Mouse (Mus musculus) hindbrain, embryonic 12.5 days (tissue): Measurements from ENCODE around the gene Tenm4. TPM values are rescaled to one million over a fixed set of nuclear protein-coding genes. Genes with fewer than 3 reads are reported as not detected.
A peak's percentile ranks its signal among the peaks of the same experiment; 100 is the strongest.

Source experiments
- ATAC-seq: fragments of 200-750 bp; cut with Nextera tagmentation; 2 replicates; pipeline ENCODE4 v1.8.0; 2017; ENCODE audit warnings: moderate TSS enrichment; ENCODE audit not compliant: low FRiP score
- H3K27ac ChIP-seq: fragments of 300-500 bp; sonication (generic); 2 replicates; pipeline ENCODE4 v1.5.1; 2016; ENCODE audit warnings: mild to moderate bottlenecking
- H3K27me3 ChIP-seq: fragments of 300-500 bp; sonication (generic); 2 replicates; pipeline ENCODE4 v1.6.1; 2016; ENCODE audit warnings: mild to moderate bottlenecking
- H3K36me3 ChIP-seq: fragments of 300-500 bp; sonication (generic); 2 replicates; pipeline ENCODE4 v1.6.1; 2016; ENCODE audit warnings: mild to moderate bottlenecking
- H3K4me1 ChIP-seq: fragments of 300-500 bp; sonication (generic); 2 replicates; pipeline ENCODE4 v1.6.1; 2016
- H3K4me2 ChIP-seq: fragments of 300-500 bp; sonication (generic); replicated peaks from 2 replicates; pipeline ENCODE4 v1.6.1; 2016; ENCODE audit warnings: mild to moderate bottlenecking
- H3K4me3 ChIP-seq: fragments of 300-500 bp; sonication (generic); 2 replicates; pipeline ENCODE4 v1.5.1; 2016; ENCODE audit warnings: mild to moderate bottlenecking
- H3K9ac ChIP-seq: fragments of 300-500 bp; sonication (generic); 2 replicates; pipeline ENCODE4 v1.6.1; 2016; ENCODE audit warnings: mild to moderate bottlenecking, moderate library complexity
- H3K9me3 ChIP-seq: fragments of 300-500 bp; sonication (generic); replicated peaks from 2 replicates; pipeline ENCODE4 v1.6.1; 2016; ENCODE audit warnings: mild to moderate bottlenecking
- WGBS: fragments of 180-500 bp; shearing (Covaris S2); methylation state at CpG from one replicate; pipeline ENCODE4 v1.1.7; 2016; 5-methylcytosine and 5-hydroxymethylcytosine counted together
- polyA plus RNA-seq: library from polyadenylated mRNA; unstranded; fragments of >200 nt; fragmentation: Nextera tagmentation; extraction: Ambion mirVana; gene quantifications from 2 replicates; pipeline ENCODE4 v1.2.1, GENCODE M21; 2016

The Tenm4 gene
- polyA plus RNA-seq, 1 experiment from 2014 or later, result 38.5 TPM

- H3K36me3 ChIP-seq, result no peaks in the 10 kb centered on the region
- no peak overlapping the region for H3K4me2 ChIP-seq
- H3K27me3 ChIP-seq, result no peaks in the 10 kb centered on the region
- peaks cover 22% of the 10 kb centered on the region for H3K4me1 ChIP-seq
- no peak for ATAC-seq
- H3K4me3 ChIP-seq, result no peak overlapping the region
- 41% methylated on average over 6 of the region's 6 CpGs for WGBS
- no peak overlapping the region for H3K27ac ChIP-seq
- no peaks in the 10 kb centered on the region for H3K9me3 ChIP-seq
- H3K9ac ChIP-seq, result no peak overlapping the region
Measured at GRCm38 (mm10) chr7:96408161-96408889, 237.3 kb downstream of the Tenm4 start.

GRCm38 (mm10) chr7:96409323-96409880, 238.4 kb downstream of the Tenm4 start:
- 69% methylated on average over 11 of the region's 11 CpGs for WGBS
- no peak overlapping the region for H3K27ac ChIP-seq
- H3K4me1 ChIP-seq, result peaks cover 24% of the 10 kb centered on the region
- H3K9me3 ChIP-seq, result no peaks in the 10 kb centered on the region
- H3K9ac ChIP-seq, result no peak overlapping the region
- no peak overlapping the region for H3K4me2 ChIP-seq
- no peak overlapping the region for H3K4me3 ChIP-seq
- no peak for ATAC-seq
- no peaks in the 10 kb centered on the region for H3K36me3 ChIP-seq
- no peaks in the 10 kb centered on the region for H3K27me3 ChIP-seq

DNA sequence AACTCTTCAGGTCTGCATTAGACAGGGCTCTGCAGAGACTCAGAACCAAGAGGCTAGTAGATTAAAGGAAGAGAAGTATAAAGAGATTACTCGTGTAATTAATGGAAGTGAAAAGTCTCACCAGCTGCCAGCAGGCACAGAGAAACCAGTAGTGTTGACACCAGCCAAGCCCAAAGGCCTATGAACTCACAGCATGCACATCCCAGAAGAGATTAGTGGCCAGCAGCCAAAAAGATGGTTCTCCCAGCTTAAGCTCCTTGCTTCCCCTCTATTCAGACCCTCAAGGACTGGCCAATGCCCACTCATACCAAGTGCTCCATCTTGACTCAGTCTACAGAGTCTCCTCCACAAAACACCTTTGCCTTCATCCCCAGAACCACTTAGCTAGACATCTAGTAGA, 242.8 kb downstream of the Tenm4 start:
- Histone ChIP-seq H3K4me2 (no peak overlapping the region), H3K9me3 (no peaks in the 10 kb centered on the region), H3K27ac (peak overlapping the region; percentile 45; the same call in 1 of the 2 replicates), H3K36me3 (no peaks in the 10 kb centered on the region), H3K9ac (no peak overlapping the region), H3K27me3 (no peaks in the 10 kb centered on the region), H3K4me1 (peaks cover 23% of the 10 kb centered on the region; the same call in 1 of the 2 replicates), H3K4me3 (no peak overlapping the region)
- WGBS, result 53% methylated on average over 1 of the region's 1 CpGs
- no peak for ATAC-seq

- Histone ChIP-seq H3K27ac (peak overlapping the region; percentile 45; the same call in 1 of the 2 replicates), H3K36me3 (no peaks in the 10 kb centered on the region), H3K9ac (no peak overlapping the region), H3K9me3 (no peaks in the 10 kb centered on the region), H3K4me1 (peaks cover 17% of the 10 kb centered on the region; the same call in 1 of the 2 replicates), H3K4me2 (no peak overlapping the region), H3K4me3 (no peak overlapping the region), H3K27me3 (no peaks in the 10 kb centered on the region)
- no peak for ATAC-seq
- WGBS, result 74% methylated on average over 9 of the region's 9 CpGs
Measured at GRCm38 (mm10) chr7:96414290-96415055, 243.4 kb downstream of the Tenm4 start.

- no peaks in the 10 kb centered on the region for H3K27me3 ChIP-seq
- H3K27ac ChIP-seq, result no peak overlapping the region
- H3K36me3 ChIP-seq, result no peaks in the 10 kb centered on the region
- WGBS, result 81% methylated on average over 13 of the region's 13 CpGs
- no peak overlapping the region for H3K4me2 ChIP-seq
- peaks cover 13% of the 10 kb centered on the region; the same call in 1 of the 2 replicates for H3K4me1 ChIP-seq
- H3K4me3 ChIP-seq, result no peak overlapping the region
- H3K9me3 ChIP-seq, result no peaks in the 10 kb centered on the region
- H3K9ac ChIP-seq, result no peak overlapping the region
- no peak for ATAC-seq
Measured at GRCm38 (mm10) chr7:96417251-96418004, 246.4 kb downstream of the Tenm4 start.

GRCm38 (mm10) chr7:96418146-96418545, 247.1 kb downstream of the Tenm4 start:
- Histone ChIP-seq H3K36me3 (no peaks in the 10 kb centered on the region), H3K4me2 (no peak overlapping the region), H3K4me3 (no peak overlapping the region), H3K9ac (no peak overlapping the region), H3K4me1 (peaks cover 13% of the 10 kb centered on the region; the same call in 1 of the 2 replicates), H3K27ac (no peak overlapping the region), H3K9me3 (no peaks in the 10 kb centered on the region), H3K27me3 (no peaks in the 10 kb centered on the region)
- ATAC-seq, result no peak
- 79% methylated on average over 3 of the region's 3 CpGs for WGBS

- H3K27me3 ChIP-seq, result no peaks in the 10 kb centered on the region
- ATAC-seq, result no peak
Measured at GRCm38 (mm10) chr7:96420045-96420444, 249.0 kb downstream of the Tenm4 start.

DNA sequence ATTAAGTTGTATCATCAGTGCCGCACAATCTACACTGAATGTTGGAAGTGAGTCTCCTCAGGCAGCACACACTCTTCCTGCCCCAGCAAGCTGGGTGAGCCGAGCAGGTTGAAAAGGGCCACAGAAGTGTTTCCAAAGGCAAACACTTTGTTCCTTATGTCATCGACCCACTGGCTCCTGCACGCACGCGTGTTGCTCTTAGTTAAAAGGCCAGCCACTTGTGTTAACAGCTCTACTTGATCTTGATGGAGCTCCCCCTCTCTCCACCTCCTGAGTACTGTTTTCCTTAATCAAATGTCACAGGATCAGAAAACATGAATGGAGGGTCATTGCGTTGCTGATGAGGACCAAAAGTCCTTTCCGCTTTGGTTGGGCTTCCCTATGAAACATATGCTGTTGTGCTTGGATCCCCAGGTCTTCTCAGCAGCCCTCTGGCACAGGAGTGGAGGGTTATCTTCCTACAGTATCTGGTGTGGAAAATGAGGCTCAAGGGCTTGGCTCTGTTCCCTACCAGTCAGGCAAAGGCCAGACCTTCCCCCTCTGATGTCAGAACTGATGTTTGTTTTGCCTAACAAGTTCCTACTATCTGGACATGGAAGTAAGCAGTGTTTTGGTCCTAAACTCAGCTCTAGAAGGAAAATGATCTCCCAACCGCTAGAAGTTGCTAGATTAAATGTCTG, 250.0 kb downstream of the Tenm4 start:
- Histone ChIP-seq H3K4me2 (no peak overlapping the region), H3K27ac (no peak overlapping the region), H3K36me3 (no peaks in the 10 kb centered on the region), H3K9me3 (no peaks in the 10 kb centered on the region), H3K4me3 (no peak overlapping the region), H3K9ac (no peak overlapping the region), H3K27me3 (no peaks in the 10 kb centered on the region), H3K4me1 (peaks cover 9% of the 10 kb centered on the region; the same call in 1 of the 2 replicates)
- no peak for ATAC-seq
- WGBS, result 80% methylated on average over 9 of the region's 9 CpGs

More at GRCm38 (mm10) chr7:96420045-96420444, 249.0 kb downstream of the Tenm4 start:
- 72% methylated on average over 3 of the region's 3 CpGs for WGBS
- H3K9me3 ChIP-seq, result no peaks in the 10 kb centered on the region
- no peaks in the 10 kb centered on the region for H3K36me3 ChIP-seq
- no peak overlapping the region for H3K4me3 ChIP-seq
- no peak overlapping the region for H3K9ac ChIP-seq
- no peak overlapping the region for H3K4me2 ChIP-seq
- no peak overlapping the region for H3K27ac ChIP-seq
- H3K4me1 ChIP-seq, result peaks cover 8% of the 10 kb centered on the region; the same call in 1 of the 2 replicates

- 82% methylated on average over 8 of the region's 8 CpGs for WGBS
- Histone ChIP-seq H3K36me3 (no peaks in the 10 kb centered on the region), H3K27me3 (no peaks in the 10 kb centered on the region), H3K9me3 (no peaks in the 10 kb centered on the region), H3K4me1 (peaks cover 4% of the 10 kb centered on the region; the same call in 1 of the 2 replicates), H3K9ac (no peak overlapping the region), H3K4me3 (no peak overlapping the region), H3K4me2 (no peak overlapping the region), H3K27ac (no peak overlapping the region)
- no peak for ATAC-seq
Measured at GRCm38 (mm10) chr7:96426954-96427353, 255.9 kb downstream of the Tenm4 start.

DNA sequence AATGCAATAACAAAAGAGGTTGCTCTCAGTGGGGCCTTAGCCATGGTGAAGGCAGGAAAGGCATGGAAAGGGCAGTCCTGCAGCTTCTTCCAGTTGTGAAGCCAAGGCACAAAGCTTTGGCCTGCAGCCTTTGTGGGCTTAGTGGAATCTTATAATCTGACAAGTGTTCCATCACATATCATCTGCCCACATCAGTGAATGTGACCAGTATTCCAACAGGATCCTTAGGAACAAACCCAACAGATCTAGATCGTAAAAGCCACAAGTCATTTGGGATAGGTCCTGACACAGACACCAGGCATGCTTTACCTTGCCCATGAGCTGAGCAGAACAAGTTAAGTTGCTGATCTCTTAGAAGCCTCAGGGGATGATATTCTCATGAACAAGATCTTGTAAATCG, 262.3 kb downstream of the Tenm4 start:
- 88% methylated on average over 2 of the region's 2 CpGs for WGBS
- Histone ChIP-seq H3K9me3 (no peaks in the 10 kb centered on the region), H3K36me3 (no peaks in the 10 kb centered on the region), H3K27ac (no peak overlapping the region), H3K27me3 (no peaks in the 10 kb centered on the region), H3K4me2 (no peak overlapping the region), H3K4me3 (no peak overlapping the region), H3K9ac (no peak overlapping the region), H3K4me1 (no peaks in the 10 kb centered on the region)
- ATAC-seq, result no peak

GRCm38 (mm10) chr7:96438392-96438791, 267.3 kb downstream of the Tenm4 start:
- Histone ChIP-seq H3K4me3 (no peak overlapping the region), H3K9ac (no peak overlapping the region), H3K4me1 (no peaks in the 10 kb centered on the region; the same call in 1 of the 2 replicates), H3K27me3 (no peaks in the 10 kb centered on the region), H3K36me3 (no peaks in the 10 kb centered on the region), H3K27ac (no peak overlapping the region), H3K9me3 (no peaks in the 10 kb centered on the region), H3K4me2 (no peak overlapping the region)
- no peak for ATAC-seq
- WGBS, result 84% methylated on average over 6 of the region's 6 CpGs
